Mouse (Mus musculus): ENCODE data around the gene S1pr1. TPM values are rescaled to one million over a fixed set of nuclear protein-coding genes. Genes with fewer than 3 reads are reported as not detected.

Gene S1pr1
- polyA plus RNA-seq, 1 experiment from 2014 or later, result 31.4 TPM

GRCm38 (mm10) chr3:115710051-115710450 lies 4.8 kb downstream of the S1pr1 start:
- ATAC-seq (ENCODE audit: low FRiP score, low read depth), result no peak
- no peak overlapping the region for H3K27ac ChIP-seq (replicated peaks)
- WGBS, result 84% methylated on average over 2 of the region's 2 CpGs

GRCm38 (mm10) chr3:115709118-115709574 lies 5.7 kb downstream of the S1pr1 start:
- no peak overlapping the region for H3K4me2 ChIP-seq
- H3K27ac ChIP-seq (replicated peaks), result no peak overlapping the region
- 79% methylated on average over 6 of the region's 6 CpGs for WGBS

More at GRCm38 (mm10) chr3:115710051-115710450, 4.8 kb downstream of the S1pr1 start:
- no peaks in the 10 kb centered on the region for H3K36me3 ChIP-seq
- no peak overlapping the region for H3K4me2 ChIP-seq
- H3K27me3 ChIP-seq, result peaks cover 4% of the 10 kb centered on the region
- H3K4me1 ChIP-seq (replicated peaks), result peaks cover 19% of the 10 kb centered on the region
- H3K4me3 ChIP-seq, result no peak overlapping the region
- no peak overlapping the region for H3K9ac ChIP-seq
- no peaks in the 10 kb centered on the region for H3K9me3 ChIP-seq

DNA sequence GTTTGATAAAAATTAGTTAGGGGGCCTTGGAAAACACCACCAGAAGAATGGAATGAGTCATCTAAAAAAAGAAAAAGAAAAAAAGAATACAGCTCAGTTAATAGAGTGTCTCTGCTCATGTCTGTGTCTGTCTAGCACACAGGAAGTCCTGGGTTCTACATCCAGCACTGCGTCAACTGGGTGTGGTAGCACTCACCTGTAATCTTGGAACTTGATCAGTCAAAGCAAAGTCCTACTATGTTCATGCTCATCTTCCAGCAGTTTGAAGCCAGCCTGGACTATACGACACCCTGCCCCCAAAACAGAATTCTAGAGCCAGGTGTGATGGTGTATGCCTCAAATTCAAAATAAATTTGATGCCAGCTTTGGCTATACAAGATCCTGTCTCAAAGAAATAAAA lies 8.1 kb downstream of the S1pr1 start:
- Histone ChIP-seq H3K9ac (no peak overlapping the region), H3K36me3 (no peaks in the 10 kb centered on the region), H3K4me2 (no peak overlapping the region), H3K4me1 (replicated peaks) (no peaks in the 10 kb centered on the region), H3K27me3 (no peaks in the 10 kb centered on the region), H3K9me3 (no peaks in the 10 kb centered on the region), H3K27ac (replicated peaks) (no peak overlapping the region), H3K4me3 (no peak overlapping the region)
- no peak for ATAC-seq (ENCODE audit: low FRiP score, low read depth)
- WGBS, result 97% methylated on average over 2 of the region's 2 CpGs

More at GRCm38 (mm10) chr3:115709118-115709574, 5.7 kb downstream of the S1pr1 start:
- Histone ChIP-seq H3K4me3 (no peak overlapping the region), H3K9ac (no peak overlapping the region), H3K9me3 (no peaks in the 10 kb centered on the region), H3K36me3 (no peaks in the 10 kb centered on the region), H3K27me3 (peaks cover 4% of the 10 kb centered on the region; the same call in 1 of the 2 replicates), H3K4me1 (replicated peaks) (peaks cover 10% of the 10 kb centered on the region)
- no peak for ATAC-seq (ENCODE audit: low FRiP score, low read depth)

DNA sequence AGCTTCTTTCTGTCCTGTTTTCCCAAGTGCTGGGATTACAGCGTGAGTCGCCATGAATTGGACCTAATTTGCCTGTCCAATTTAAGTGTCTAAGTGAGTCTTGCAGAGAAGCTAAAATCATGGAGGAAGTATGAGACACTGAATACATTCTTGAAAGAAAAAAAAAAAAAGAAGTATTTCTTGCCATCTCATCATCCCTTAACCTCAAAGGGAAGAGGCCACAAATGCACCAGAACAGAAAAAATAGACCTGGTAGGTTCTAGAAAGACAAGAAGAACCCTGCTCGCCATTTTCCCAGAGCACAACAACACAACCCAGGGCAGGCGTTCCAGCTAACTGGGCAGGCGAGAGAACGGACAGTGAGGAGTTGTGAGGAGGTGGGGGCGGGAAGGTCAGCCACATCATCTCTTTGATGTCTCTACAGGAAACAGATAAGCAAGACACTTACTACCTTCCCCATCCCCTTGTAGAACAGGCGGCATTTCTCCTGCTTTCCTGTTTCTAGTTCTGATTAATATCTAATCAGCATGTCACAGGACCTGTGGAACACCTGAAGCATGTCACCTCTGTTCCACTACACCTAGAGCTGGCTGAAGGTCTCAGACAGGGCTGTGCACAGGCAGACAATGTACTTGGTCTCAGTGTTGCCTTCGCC lies 10.5 kb downstream of the S1pr1 start:
- H3K4me2 ChIP-seq, result no peak overlapping the region
- 88% methylated on average over 9 of the region's 9 CpGs for WGBS
- H3K27ac ChIP-seq (replicated peaks), result no peak overlapping the region
- H3K9ac ChIP-seq, result no peak overlapping the region
- H3K9me3 ChIP-seq, result no peaks in the 10 kb centered on the region
- no peaks in the 10 kb centered on the region for H3K36me3 ChIP-seq
- H3K4me3 ChIP-seq, result no peak overlapping the region
- no peaks in the 10 kb centered on the region for H3K27me3 ChIP-seq
- no peak for ATAC-seq (ENCODE audit: low FRiP score, low read depth)
- no peaks in the 10 kb centered on the region for H3K4me1 ChIP-seq (replicated peaks)

- no peaks in the 10 kb centered on the region for H3K4me1 ChIP-seq (replicated peaks)
- H3K4me3 ChIP-seq, result no peak overlapping the region
- H3K9me3 ChIP-seq, result no peaks in the 10 kb centered on the region
- no peak for ATAC-seq (ENCODE audit: low FRiP score, low read depth)
- WGBS, result 97% methylated on average over 8 of the region's 8 CpGs
- H3K27me3 ChIP-seq, result no peaks in the 10 kb centered on the region
- H3K9ac ChIP-seq, result no peak overlapping the region
- no peak overlapping the region for H3K27ac ChIP-seq (replicated peaks)
- no peaks in the 10 kb centered on the region for H3K36me3 ChIP-seq
- no peak overlapping the region for H3K4me2 ChIP-seq
Observed at GRCm38 (mm10) chr3:115703720-115704119, 11.2 kb downstream of the S1pr1 start.

- Histone ChIP-seq H3K4me1 (replicated peaks) (no peaks in the 10 kb centered on the region), H3K4me2 (no peak overlapping the region), H3K4me3 (no peak overlapping the region), H3K27ac (replicated peaks) (no peak overlapping the region), H3K36me3 (no peaks in the 10 kb centered on the region), H3K9ac (no peak overlapping the region), H3K27me3 (no peaks in the 10 kb centered on the region), H3K9me3 (no peaks in the 10 kb centered on the region)
- no peak for ATAC-seq (ENCODE audit: low FRiP score, low read depth)
- WGBS, result 59% methylated on average over 2 of the region's 2 CpGs
Observed at GRCm38 (mm10) chr3:115702089-115702488, 12.8 kb downstream of the S1pr1 start.

- Histone ChIP-seq H3K9ac (no peak overlapping the region), H3K4me2 (no peak overlapping the region), H3K27me3 (no peaks in the 10 kb centered on the region), H3K27ac (replicated peaks) (no peak overlapping the region), H3K4me1 (replicated peaks) (no peaks in the 10 kb centered on the region), H3K36me3 (no peaks in the 10 kb centered on the region), H3K9me3 (no peaks in the 10 kb centered on the region), H3K4me3 (no peak overlapping the region)
- WGBS, result 79% methylated on average over 8 of the region's 8 CpGs
- no peak for ATAC-seq (ENCODE audit: low FRiP score, low read depth)
Observed at GRCm38 (mm10) chr3:115695194-115695891, 19.5 kb downstream of the S1pr1 start.

- Histone ChIP-seq H3K27me3 (no peaks in the 10 kb centered on the region), H3K36me3 (no peaks in the 10 kb centered on the region), H3K9me3 (no peaks in the 10 kb centered on the region), H3K27ac (replicated peaks) (no peak overlapping the region), H3K4me2 (no peak overlapping the region), H3K4me3 (no peak overlapping the region), H3K9ac (no peak overlapping the region), H3K4me1 (replicated peaks) (no peaks in the 10 kb centered on the region)
- 84% methylated on average over 5 of the region's 5 CpGs for WGBS
- no peak for ATAC-seq (ENCODE audit: low FRiP score, low read depth)
Observed at GRCm38 (mm10) chr3:115694168-115694567, 20.7 kb downstream of the S1pr1 start.

GRCm38 (mm10) chr3:115693390-115693789 lies 21.5 kb downstream of the S1pr1 start:
- ATAC-seq (ENCODE audit: low FRiP score, low read depth), result no peak
- Histone ChIP-seq H3K27me3 (no peaks in the 10 kb centered on the region), H3K4me3 (no peak overlapping the region), H3K9ac (no peak overlapping the region), H3K36me3 (no peaks in the 10 kb centered on the region), H3K4me1 (replicated peaks) (no peaks in the 10 kb centered on the region), H3K4me2 (no peak overlapping the region), H3K27ac (replicated peaks) (no peak overlapping the region), H3K9me3 (no peaks in the 10 kb centered on the region)
- WGBS, result 89% methylated on average over 12 of the region's 12 CpGs

DNA sequence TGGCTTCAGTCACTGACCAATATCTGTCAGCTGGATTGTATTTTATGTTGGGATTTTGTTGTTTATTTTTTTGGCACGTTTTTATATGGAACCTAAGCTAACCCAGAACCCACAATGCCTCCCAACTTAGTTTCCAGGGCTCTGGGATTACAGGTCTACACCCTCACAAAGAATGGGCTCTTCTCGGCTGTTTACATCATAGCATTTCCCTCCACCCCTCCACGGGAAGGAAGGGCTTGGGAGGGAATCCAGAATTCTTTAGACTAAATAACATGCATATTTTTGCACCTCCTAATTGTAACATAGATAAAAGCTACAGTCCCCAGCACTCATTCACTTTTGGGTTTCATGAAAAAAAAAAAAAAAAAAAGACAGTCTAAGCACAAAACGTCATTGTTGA lies 22.0 kb downstream of the S1pr1 start:
- H3K27me3 ChIP-seq, result no peaks in the 10 kb centered on the region
- 54% methylated on average over 4 of the region's 4 CpGs for WGBS

GRCm38 (mm10) chr3:115692384-115692783 lies 22.5 kb downstream of the S1pr1 start:
- no peak overlapping the region for H3K27ac ChIP-seq (replicated peaks)
- WGBS, result 95% methylated on average over 5 of the region's 5 CpGs
- ATAC-seq (ENCODE audit: low FRiP score, low read depth), result no peak

More for the DNA sequence above, 22.0 kb downstream of the S1pr1 start:
- no peaks in the 10 kb centered on the region for H3K4me1 ChIP-seq (replicated peaks)
- H3K4me2 ChIP-seq, result no peak overlapping the region
- no peak for ATAC-seq (ENCODE audit: low FRiP score, low read depth)
- no peak overlapping the region for H3K27ac ChIP-seq (replicated peaks)
- H3K9ac ChIP-seq, result no peak overlapping the region
- no peaks in the 10 kb centered on the region for H3K36me3 ChIP-seq
- H3K4me3 ChIP-seq, result no peak overlapping the region
- H3K9me3 ChIP-seq, result no peaks in the 10 kb centered on the region

DNA sequence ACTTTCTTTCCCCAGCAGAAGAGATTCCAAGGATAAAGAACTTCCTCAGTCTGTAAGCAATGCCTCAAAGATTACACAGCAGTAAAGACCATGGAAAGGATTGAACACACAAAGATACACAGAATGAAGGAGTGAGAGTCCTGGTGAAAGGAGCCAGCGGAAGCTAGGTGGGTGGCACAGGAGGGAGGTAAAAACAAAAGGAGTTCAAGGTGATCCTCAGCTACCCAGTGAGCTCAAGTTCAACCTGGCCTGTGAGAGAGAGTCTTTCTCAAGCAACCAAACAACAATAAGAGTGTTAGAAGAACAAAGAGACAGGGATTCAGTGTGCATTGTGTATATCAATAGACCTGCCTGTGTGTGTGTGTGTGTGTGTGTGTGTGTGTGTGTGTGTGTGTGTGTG lies 25.0 kb downstream of the S1pr1 start:
- Histone ChIP-seq H3K27me3 (no peaks in the 10 kb centered on the region), H3K4me3 (no peak overlapping the region), H3K9me3 (no peaks in the 10 kb centered on the region), H3K36me3 (no peaks in the 10 kb centered on the region), H3K27ac (replicated peaks) (no peak overlapping the region), H3K4me1 (replicated peaks) (no peaks in the 10 kb centered on the region), H3K4me2 (no peak overlapping the region), H3K9ac (no peak overlapping the region)
- ATAC-seq (ENCODE audit: low FRiP score, low read depth), result no peak
- 61% methylated on average over 1 of the region's 1 CpGs for WGBS

More at GRCm38 (mm10) chr3:115692384-115692783, 22.5 kb downstream of the S1pr1 start:
- Histone ChIP-seq H3K9me3 (no peaks in the 10 kb centered on the region), H3K4me3 (no peak overlapping the region), H3K36me3 (no peaks in the 10 kb centered on the region), H3K4me2 (no peak overlapping the region), H3K27me3 (no peaks in the 10 kb centered on the region), H3K4me1 (replicated peaks) (no peaks in the 10 kb centered on the region), H3K9ac (no peak overlapping the region)

Data from hindbrain, embryonic 15.5 days (tissue).